Mouse (Mus musculus): Measurements from ENCODE around the gene Macrod1. TPM values are rescaled to one million over a fixed set of nuclear protein-coding genes. Genes with fewer than 3 reads are reported as not detected.

Macrod1 gene
- total RNA-seq, 2 experiments from 2014 or later: 261 to 294 TPM

DNA sequence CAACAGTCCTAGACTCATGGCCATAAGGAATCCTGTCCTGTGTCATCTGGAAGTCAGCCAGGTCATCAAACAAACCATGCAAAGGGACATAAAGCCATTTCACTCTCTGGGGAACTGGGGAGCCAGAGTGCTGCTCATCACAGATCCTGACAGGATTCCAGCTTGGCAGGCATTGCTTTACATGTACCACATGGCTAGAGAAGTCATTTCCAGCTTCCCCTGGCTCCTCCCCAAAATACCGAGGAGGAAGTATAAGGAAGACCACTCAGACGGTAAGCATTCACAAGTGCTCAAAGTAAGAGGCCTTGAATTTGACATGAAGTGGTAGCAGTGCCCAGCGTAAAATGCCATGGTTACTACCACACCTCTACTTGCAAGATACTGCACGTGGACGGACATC lies 157.9 kb downstream of the Macrod1 start:
- H3K4me3 ChIP-seq: peak overlapping the region; percentile 98
- no peak for TF ChIP-seq CTCF (IDR thresholded peaks at IDR 0.05)
- DNase-seq: no peak
- peak overlapping the region; percentile 10; the same call in 1 of the 2 replicates for H3K27ac ChIP-seq
- intact Hi-C loops (cut with DNase I): no loop called here

DNA sequence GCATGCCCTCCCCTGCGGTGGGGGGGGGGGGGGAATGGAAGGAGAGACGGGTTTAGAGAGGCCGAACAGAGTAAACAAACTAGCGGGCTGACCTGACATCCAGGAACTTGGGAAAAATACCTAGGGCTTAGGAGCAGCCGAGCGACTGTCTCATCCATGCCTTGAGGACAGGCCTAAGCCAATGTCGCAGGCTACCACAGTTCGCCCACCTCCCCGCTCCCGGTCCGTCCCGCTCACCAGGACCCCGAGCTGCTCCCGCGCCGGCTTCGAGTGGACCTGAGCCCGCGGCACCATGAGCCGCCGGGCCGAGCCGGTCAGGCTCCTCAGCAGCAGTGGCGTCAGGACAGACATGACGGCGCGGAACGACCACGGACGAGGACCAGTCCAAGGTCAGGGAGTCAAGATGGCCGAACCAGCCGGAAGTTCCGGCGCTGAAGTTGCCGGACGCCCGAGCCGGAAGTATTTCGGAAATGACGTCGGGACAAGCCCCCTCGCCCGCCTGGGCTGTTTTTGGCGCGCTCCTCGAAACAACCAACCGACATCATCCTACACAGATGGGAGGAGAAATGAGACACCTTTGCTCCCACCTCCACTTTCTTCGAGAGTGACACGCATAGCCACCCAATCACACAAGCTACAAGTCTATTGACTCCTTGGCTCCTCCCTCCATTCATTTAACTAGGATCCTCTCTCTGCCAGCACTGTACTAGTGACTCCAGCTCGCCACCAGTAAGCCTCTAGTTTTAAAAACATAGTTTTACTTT lies 160.7 kb downstream of the Macrod1 start, which contains the start of gene Cox8a:
Gene Cox8a (minus strand): TSS at position 455 of the 764 bp plus-strand sequence.
- peak; percentile 98 for DNase-seq
- no peak for TF ChIP-seq CTCF (IDR thresholded peaks at IDR 0.05)
- H3K4me3 ChIP-seq: peak within 1 kb of the TSS; percentile 98
- H3K27ac ChIP-seq: peak within 1 kb of the TSS; percentile 100
- intact Hi-C loops (cut with DNase I): no loop called here

DNA sequence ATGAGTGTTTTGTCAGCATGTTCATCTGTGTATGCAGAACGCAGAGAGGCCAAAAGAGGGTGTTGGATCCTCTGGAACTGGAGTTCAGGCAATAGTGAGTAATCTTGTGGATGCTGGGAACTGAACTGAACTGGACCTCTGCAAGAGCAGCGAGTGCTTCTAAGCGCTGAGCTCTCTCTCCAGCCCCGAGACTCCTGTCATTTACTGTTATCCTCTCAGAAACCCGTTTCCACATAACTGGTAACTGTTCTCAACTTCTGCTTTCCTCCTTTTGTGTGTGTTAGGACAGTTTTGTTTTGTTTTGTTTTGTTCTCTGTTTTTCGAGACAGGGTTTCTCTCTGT lies 161.3 kb downstream of the Macrod1 start:
- no peak for TF ChIP-seq CTCF (IDR thresholded peaks at IDR 0.05)
- intact Hi-C loops (cut with DNase I): no loop called here
- Histone ChIP-seq H3K27ac (no peak overlapping the region), H3K4me3 (peak overlapping the region; percentile 98)
- DNase-seq: no peak

DNA sequence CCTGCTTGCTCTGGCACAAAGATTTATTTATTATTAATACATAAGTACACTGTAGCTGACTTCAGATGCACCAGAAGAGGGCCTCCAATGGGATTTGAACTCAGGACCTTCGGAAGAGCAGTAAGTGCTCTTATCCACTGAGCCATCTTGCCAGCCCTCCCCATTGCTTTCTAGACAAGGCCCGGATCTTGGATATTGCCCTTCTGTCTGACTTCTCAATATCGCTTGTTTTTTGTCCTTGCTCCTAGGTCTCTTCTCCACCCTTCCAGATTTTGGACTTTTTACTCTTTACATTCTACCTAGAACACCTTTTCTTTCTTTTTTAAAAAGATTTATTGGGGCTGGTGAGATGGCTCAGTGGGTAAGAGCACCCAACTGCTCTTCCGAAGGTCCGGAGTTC lies 162.1 kb downstream of the Macrod1 start:
- intact Hi-C loops (cut with DNase I): no loop called here
- Histone ChIP-seq H3K27ac (no peak overlapping the region), H3K4me3 (no peak overlapping the region)
- no peak for DNase-seq
- no peak for TF ChIP-seq CTCF (IDR thresholded peaks at IDR 0.05)

DNA sequence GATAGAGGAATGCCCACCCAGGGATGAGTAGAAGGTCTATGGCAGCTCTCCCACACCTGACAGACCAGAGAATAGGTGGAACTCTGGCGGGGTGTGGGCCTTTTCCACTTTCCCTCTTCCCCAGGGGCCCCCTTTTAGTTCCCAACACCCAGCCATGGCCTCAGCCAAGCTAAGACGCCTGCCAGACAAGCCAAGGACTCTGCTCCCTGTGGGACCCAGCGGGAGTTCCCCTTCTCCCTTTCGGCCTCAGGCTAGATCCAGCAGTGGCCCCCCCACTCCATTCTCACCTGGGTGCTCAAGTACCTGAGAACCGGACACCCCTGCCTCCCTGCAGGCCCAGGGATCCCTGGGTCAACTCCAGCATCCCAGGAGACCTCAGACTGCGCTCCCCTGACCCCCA lies 165.6 kb downstream of the Macrod1 start:
- no peak overlapping the region for H3K27ac ChIP-seq
- H3K4me3 ChIP-seq: no peak overlapping the region
- intact Hi-C loops (cut with DNase I): no loop called here
- TF ChIP-seq CTCF (IDR thresholded peaks at IDR 0.05): no peak
- no peak for DNase-seq

DNA sequence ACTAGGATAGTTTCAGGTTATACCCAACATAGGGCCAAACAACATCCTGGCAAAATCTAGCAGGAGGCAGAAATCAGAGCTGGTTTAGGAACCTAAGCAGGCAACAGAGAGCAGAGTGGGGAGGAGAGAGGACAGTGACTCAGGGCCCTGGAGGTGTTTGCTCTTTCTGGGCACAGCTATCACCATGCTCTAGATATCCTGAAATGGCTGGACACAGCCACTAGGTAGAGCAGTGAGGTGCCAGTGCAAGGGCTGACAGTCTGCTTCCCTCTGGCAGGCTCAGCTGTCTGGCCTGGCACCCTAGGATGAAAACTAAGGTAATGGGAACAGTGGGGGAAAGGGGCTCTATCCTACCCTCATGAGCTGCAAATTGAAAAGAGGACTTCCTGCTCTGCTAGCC lies 166.9 kb downstream of the Macrod1 start:
- no peak for TF ChIP-seq CTCF (IDR thresholded peaks at IDR 0.05)
- Histone ChIP-seq H3K27ac (peak overlapping the region; percentile 12; the same call in 1 of the 2 replicates), H3K4me3 (no peak overlapping the region)
- intact Hi-C loops (cut with DNase I): no loop called here
- no peak for DNase-seq

DNA sequence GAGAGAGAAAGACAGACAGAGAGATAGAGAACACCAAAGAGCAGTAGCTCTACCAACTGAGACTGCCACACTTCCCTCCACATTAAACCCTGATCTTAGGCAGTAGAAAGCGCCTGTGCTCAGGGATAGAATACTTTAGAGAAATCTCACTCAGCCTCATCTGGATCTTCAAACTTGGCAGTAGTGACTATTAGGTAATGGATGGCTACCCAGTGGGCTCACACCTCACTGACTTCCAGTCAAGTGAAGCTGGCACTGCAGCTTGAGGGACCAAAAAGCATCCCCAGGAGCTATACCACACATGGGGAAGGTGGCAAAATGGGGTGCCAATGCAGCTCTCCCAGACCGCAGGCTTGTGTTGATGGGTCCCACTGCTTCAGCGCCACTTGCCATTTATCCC lies 167.6 kb downstream of the Macrod1 start:
- H3K4me3 ChIP-seq: no peak overlapping the region
- no peak for DNase-seq
- H3K27ac ChIP-seq: no peak overlapping the region; the same call in 1 of the 2 replicates
- intact Hi-C loops (cut with DNase I): no loop called here
- TF ChIP-seq CTCF (IDR thresholded peaks at IDR 0.05): no peak

DNA sequence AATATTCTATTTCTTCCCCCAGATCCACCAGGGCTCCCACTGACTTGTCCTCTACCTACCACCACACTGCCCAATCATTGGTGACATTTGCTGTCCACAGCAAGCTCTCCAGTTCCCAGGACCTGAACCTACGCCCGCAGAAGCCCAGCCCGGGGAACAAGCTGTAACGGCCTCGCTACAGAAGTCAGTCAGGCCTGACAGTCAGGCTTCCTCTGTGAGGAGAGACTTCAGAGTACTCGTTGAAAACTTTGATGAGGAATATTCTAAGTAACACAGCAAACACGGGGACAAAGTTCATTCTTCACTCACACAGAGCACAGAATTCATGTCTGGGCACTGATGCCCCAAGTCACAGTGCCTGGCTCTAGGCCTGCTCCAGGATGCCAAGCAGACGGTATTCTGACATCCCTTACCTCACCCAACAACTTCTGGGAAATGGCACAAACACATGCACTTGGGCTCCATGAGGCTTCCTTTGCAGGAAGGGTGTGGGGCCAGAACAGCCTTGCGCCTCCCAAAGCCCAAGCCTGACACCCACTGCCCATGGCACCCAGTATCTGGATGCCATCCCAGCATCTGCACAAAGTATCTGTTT lies 168.6 kb downstream of the Macrod1 start:
- no peak overlapping the region for H3K27ac ChIP-seq
- DNase-seq: no peak
- intact Hi-C loops (cut with DNase I): no loop called here
- TF ChIP-seq CTCF (IDR thresholded peaks at IDR 0.05): no peak
- H3K4me3 ChIP-seq: no peak overlapping the region

DNA sequence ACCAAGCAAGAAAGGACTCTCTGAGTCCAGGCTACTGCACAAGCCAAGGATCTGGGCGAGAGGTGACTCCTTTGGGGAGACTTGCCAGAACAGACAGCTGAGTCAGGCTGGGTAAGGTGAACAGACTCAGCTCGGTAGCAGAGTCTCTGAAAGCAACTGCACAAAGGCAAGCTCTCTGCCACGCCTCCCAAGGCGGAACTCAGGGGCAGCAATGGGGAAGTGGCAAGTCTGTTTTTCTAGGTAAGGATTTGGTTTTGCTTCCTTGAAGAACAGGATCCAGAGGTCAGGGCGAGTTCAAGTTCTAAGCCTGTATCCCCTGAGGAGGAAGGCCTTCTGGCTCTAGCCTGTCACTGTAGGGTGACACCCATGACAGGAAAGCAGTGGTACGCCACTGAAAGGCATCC lies 169.9 kb downstream of the Macrod1 start:
- TF ChIP-seq CTCF (IDR thresholded peaks at IDR 0.05): no peak
- H3K27ac ChIP-seq: peak overlapping the region; percentile 54
- intact Hi-C loops (cut with DNase I): no loop called here
- H3K4me3 ChIP-seq: no peak overlapping the region
- peak; percentile 58 for DNase-seq

DNA sequence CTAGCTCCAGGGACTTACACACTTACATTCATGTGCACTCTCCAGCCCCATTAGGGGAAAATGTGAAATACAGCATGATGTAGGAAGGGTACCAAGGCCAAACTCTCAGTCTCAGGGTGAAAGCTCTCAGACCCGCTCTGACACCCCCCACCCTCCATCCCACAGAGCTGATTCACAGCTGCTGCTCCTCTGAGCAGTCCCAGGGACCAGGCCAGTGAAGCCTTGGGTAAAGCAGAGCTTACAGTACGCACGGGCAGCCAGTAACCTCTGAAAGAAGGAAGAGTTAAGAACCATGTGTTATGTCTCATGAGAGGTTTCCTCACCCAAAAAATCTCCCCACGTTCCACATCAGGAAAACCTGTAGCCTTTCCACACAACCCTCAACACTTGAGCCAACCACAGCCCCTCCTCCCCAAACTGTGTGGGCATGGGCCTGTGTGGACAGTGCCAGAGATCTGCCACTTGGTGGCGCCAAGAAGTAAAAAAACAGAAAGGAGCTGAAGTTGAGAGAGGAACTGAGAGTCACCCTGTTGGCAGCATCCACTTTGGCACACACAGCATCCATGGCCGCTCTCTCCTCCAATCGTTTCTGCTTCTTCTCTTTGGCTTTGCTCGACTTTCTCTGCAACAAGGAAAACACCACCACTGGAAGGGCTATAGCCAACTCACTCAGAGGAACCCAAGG lies 178.1 kb downstream of the Macrod1 start:
- peak overlapping the region; percentile 4; the same call in 1 of the 2 replicates for H3K4me3 ChIP-seq
- peak; percentile 86 for TF ChIP-seq CTCF (IDR thresholded peaks at IDR 0.05)
- peak; percentile 87 for DNase-seq
- H3K27ac ChIP-seq: peak overlapping the region; percentile 44
- intact Hi-C loops (cut with DNase I): loop anchor here (5.0 kb wide), 2 partner anchors 183 to 203 kb away; partner anchors contain the start of gene 2700081O15Rik

DNA sequence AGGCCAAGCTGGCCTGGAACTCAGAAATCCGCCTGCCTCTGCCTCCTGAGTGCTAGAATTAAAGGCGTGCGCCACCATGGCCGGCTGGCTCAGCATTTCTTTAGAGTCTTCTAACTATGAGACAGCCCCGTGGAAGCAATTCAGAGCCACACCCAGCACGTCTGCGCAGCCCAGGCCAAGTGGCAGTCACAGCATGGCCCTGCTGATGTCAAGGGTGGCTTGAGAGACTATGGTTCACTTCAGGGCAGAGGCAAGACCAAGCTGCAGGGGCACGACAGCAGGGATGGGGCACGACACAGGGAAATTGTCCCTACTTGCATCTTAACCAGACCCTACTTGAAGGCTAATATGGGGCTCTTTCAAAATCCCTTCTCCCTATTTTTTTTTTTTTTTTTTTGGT lies 178.9 kb downstream of the Macrod1 start:
- Histone ChIP-seq H3K4me3 (no peak overlapping the region), H3K27ac (no peak overlapping the region)
- intact Hi-C loops (cut with DNase I): loop anchor here (5.0 kb wide), 1 partner anchor 182 kb away; the partner anchor contains the start of gene 2700081O15Rik
- DNase-seq: peak; percentile 43
- no peak for TF ChIP-seq CTCF (IDR thresholded peaks at IDR 0.05)

DNA sequence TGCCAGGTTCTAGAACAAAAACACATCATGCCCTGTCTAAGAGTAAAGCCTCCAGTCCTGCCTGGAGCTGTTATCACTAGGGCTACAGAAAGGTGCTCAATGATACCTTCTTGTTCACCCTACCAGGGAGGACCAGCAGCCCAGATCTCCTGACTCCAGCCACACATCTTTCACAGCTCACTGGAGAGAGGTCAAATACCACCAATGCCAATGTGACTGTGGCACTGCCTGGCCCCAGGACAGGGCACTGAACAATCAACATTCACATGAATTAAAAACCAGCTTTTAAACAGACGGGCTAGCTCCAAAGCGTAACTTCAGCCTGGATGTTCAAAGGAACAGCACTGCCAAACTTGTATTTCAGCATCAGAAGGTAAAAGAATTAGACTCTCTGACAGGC lies 179.4 kb downstream of the Macrod1 start:
- TF ChIP-seq CTCF (IDR thresholded peaks at IDR 0.05): no peak
- DNase-seq: no peak
- no peak overlapping the region for H3K4me3 ChIP-seq
- H3K27ac ChIP-seq: no peak overlapping the region
- intact Hi-C loops (cut with DNase I): loop anchor here (5.0 kb wide), 1 partner anchor 181 kb away; the partner anchor contains the start of gene 2700081O15Rik

DNA sequence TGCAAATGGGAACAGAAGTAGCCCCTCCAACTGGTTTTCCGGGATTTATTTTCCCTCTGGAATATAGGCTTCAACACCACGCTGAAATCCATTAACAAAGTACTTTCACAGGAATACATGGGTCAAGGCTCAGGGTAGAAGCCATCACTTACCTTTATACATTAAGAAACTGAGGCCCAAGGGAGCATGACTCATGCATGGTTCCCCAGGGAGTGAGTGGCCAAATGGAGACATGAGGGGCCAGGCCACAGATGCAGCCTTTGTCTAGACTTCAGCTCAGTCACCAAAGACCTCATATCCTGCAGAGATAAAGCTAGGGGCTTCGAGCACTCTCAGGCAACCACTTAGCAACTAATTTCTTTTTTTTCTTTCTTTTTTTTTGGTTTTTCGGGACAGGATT lies 180.1 kb downstream of the Macrod1 start:
- TF ChIP-seq CTCF (IDR thresholded peaks at IDR 0.05): no peak
- H3K4me3 ChIP-seq: no peak overlapping the region
- DNase-seq: no peak
- intact Hi-C loops (cut with DNase I): loop anchor here (5.0 kb wide), 1 partner anchor 181 kb away; the partner anchor contains the start of gene 2700081O15Rik
- H3K27ac ChIP-seq: no peak overlapping the region

Measured in gastrocnemius, adult 2 months (tissue).